Mouse (Mus musculus) liver, embryonic 14.5 days (tissue): ENCODE results near the gene Ank2. TPM values are rescaled to one million over a fixed set of nuclear protein-coding genes. Genes with fewer than 3 reads are reported as not detected.

Source experiments
- ATAC-seq: fragments of 200-750 bp; cut with Nextera tagmentation; 2 replicates; pipeline ENCODE4 v1.8.0; 2017; ENCODE audit warnings: moderate number of reproducible peaks, mild to moderate bottlenecking, moderate library complexity; ENCODE audit not compliant: insufficient read depth
- DNase-seq, 3 experiments: peaks; one replicate each; pipeline ENCODE4 v3.0.0-alpha.2; 2012 to 2013; ENCODE audit warnings: low read depth in 3 of 3, low spot score in 3 of 3
- H3K27ac ChIP-seq: fragments of 300-500 bp; sonication (generic); 2 replicates; pipeline ENCODE4 v1.5.1; 2014; ENCODE audit warnings: moderate library complexity, mild to moderate bottlenecking, control low read depth, inconsistent platforms
- H3K27me3 ChIP-seq: fragments of 300-500 bp; sonication (generic); 2 replicates; pipeline ENCODE4 v1.6.1; 2014; ENCODE audit warnings: mild to moderate bottlenecking, low read length, moderate library complexity; ENCODE audit not compliant: control insufficient read depth, insufficient read depth
- H3K36me3 ChIP-seq: fragments of 300-500 bp; sonication (generic); replicated peaks from 2 replicates; pipeline ENCODE4 v1.6.1; 2014; ENCODE audit warnings: low read depth; ENCODE audit not compliant: control insufficient read depth, insufficient read depth
- H3K4me1 ChIP-seq, 2 experiments: fragments of 200-500 bp in 1 of 2; fragments of 300-500 bp in 1 of 2; sonication (generic) in 1 of 2; replicated peaks; 2 replicates each; pipeline ENCODE4 v1.6.1; 2012 to 2014; ENCODE audit warnings: antibody characterized with exemption in 1 of 2, inconsistent platforms in 1 of 2, low read length in 1 of 2; ENCODE audit not compliant: control insufficient read depth in 2 of 2, insufficient read depth in 2 of 2
- H3K4me2 ChIP-seq: fragments of 300-500 bp; sonication (generic); 2 replicates; pipeline ENCODE4 v1.6.1; 2014; ENCODE audit warnings: low read depth, mild to moderate bottlenecking, control low read depth, moderate library complexity
- H3K4me3 ChIP-seq, 2 experiments: fragments of 200-500 bp in 1 of 2; fragments of 300-500 bp in 1 of 2; sonication (generic) in 1 of 2; 2 replicates each; pipeline ENCODE4 v1.5.1; 2012 to 2014; ENCODE audit warnings: low read depth in 2 of 2, low read length in 2 of 2, mild to moderate bottlenecking in 2 of 2, control low read depth in 1 of 2, inconsistent platforms in 1 of 2, moderate library complexity in 1 of 2; ENCODE audit not compliant: insufficient read depth in 1 of 2
- H3K9ac ChIP-seq: fragments of 300-500 bp; sonication (generic); replicated peaks from 2 replicates; pipeline ENCODE4 v1.6.1; 2014; ENCODE audit warnings: mild to moderate bottlenecking, control low read depth, moderate library complexity
- H3K9me3 ChIP-seq: fragments of 300-500 bp; sonication (generic); 2 replicates; pipeline ENCODE4 v1.6.1; 2016; ENCODE audit warnings: low read length, mixed read lengths; ENCODE audit not compliant: control insufficient read depth
- CTCF ChIP-seq: IDR thresholded peaks from 2 replicates; pipeline ENCODE4 v1.5.1; 2016; ENCODE audit warnings: antibody characterized with exemption, low read depth, control low read depth
- EP300 ChIP-seq: IDR thresholded peaks from 2 replicates; pipeline ENCODE4 v1.6.1; 2016; ENCODE audit warnings: antibody characterized with exemption, low read depth
- WGBS: fragments of 180-500 bp; shearing (Covaris S2); extraction: QIAGEN DNeasy Blood & Tissue Kit; methylation state at CpG from one replicate; pipeline ENCODE4 v1.1.7; 2014; ENCODE audit not compliant: insufficient replicate concordance; 5-methylcytosine and 5-hydroxymethylcytosine counted together
- polyA plus RNA-seq, 2 experiments: library from polyadenylated mRNA; depleted of rRNA in 1 of 2; stranded (reverse) in 1 of 2; unstranded in 1 of 2; fragments of >200 nt; fragmentation: Nextera tagmentation in 1 of 2; extraction: Ambion mirVana in 1 of 2; gene quantifications; 2 replicates each; pipeline versions ENCODE4 v1.2.1 to v1.2.3; 2012 to 2014

The Ank2 gene
- polyA plus RNA-seq (2012; rRNA removed) (4.4 and 5.2 TPM in 2 replicates), polyA plus RNA-seq (2014; fragmentation: Nextera tagmentation; extraction: Ambion mirVana) (4.8 and 5.5 TPM in 2 replicates)

DNA sequence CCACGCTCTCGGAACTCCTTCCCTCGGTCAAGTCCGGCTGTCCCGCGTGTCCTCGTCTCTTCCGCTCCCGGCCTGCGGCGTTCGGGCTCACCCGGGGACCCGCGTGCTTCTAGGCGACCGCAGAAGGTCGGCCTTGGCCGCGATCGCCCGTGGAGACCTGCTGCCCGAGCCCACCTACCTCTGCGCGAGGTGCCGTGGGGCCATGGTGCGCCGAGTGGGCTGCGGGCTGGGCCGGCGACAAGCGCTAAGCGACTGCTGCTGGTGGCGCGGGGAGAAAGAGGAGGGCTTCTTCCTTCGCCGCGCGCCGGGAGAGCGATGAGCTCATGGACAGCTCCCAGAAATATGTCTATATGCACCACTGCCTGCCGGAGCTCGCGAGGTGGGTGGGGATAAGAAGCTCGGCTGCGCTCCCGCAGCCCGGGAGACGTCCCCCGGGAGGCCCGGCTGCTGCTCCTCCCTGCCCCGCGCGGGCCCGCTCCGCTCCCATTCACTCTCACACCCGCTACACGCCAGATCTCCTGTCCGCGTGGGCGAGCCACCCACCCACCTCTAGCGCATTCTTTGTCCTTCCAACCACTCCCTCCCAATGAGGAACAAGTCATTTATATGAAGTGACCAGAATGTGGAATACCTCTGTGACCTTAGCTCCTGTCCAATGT is at the start of gene Ank2:
Ank2 (minus strand) TSS at position 609 of the 659 bp plus-strand sequence.
- no peaks in the 10 kb centered on the region for H3K9me3 ChIP-seq
- H3K27me3 ChIP-seq: peaks cover 28% of the 10 kb centered on the region
- H3K9ac ChIP-seq: 0 out of 2 replicates have a peak within 1 kb of the TSS, but pooled peaks have one; percentile 40
- H3K4me1 ChIP-seq: no peaks in the 10 kb centered on the region
- peak within 1 kb of the TSS; percentile 22 to 51; a peak in 3 of 4 replicates for H3K4me3 ChIP-seq
- no peak for TF ChIP-seq EP300
- no peak for TF ChIP-seq CTCF
- H3K36me3 ChIP-seq: no peaks in the 10 kb centered on the region
- under 1% methylated on average over 60 of the region's 62 CpGs for WGBS
- no peak for DNase-seq
- H3K4me2 ChIP-seq: peak within 1 kb of the TSS; percentile 81
- H3K27ac ChIP-seq: no peak within 1 kb of the TSS
- peak; percentile 47 for ATAC-seq

DNA sequence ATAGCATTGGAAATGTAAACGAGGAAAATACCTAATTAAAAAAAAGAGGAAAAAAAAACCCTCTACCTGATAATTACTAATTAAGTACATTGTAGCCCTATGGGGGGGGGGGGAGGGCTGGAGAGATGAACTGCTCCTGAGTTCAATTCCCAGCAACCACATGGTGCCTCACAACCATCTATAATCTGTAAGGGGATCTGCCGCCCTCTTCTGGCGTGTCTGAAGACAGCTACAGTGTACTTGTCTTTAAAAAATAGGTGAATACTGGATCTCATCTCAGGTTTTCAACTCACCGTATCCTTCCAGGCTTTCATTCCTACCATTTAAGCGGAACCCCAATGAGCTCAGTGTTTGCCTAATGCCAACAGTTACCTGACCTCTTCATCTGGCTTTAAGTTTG is 48.7 kb upstream of the Ank2 start:
- peak; percentile 59 for TF ChIP-seq CTCF
- TF ChIP-seq EP300: no peak
- peak in 1 of 3 experiments; percentile 16 for DNase-seq
- Histone ChIP-seq H3K9ac (no peak overlapping the region), H3K27me3 (no peaks in the 10 kb centered on the region), H3K9me3 (no peaks in the 10 kb centered on the region), H3K4me3 (no peak overlapping the region), H3K36me3 (peaks cover 29% of the 10 kb centered on the region), H3K27ac (no peak overlapping the region), H3K4me1 (peaks cover 0 to 3% of the 10 kb centered on the region in 2 experiments; a peak in 2 of 4 replicates), H3K4me2 (no peak overlapping the region)
- no peak for ATAC-seq
- 56% methylated on average over 5 of the region's 5 CpGs for WGBS

DNA sequence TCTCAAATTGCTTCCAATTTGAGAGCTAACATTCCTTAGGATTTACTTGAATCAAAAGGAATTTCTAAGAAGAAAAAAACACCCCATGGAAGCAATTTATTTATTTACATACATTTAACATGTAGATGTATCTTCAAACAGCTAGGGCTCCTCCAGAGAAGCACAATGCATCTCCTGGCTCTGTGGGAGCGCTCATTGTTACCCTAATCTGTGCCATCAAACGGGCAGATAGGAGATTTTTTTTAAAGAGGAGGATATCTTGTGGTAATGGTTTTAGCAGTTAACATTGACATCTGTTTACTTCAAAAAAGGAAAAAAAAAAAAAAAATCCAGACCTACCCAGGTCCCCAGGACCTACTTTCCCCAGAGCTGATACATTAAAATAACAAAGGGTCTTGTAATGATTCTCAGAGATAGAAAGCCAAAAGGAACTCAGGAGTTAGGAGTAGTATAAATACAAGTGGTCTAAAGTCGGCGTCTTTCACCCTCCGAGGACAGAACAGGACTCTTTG is 45.5 kb upstream of the Ank2 start:
- no peak overlapping the region for H3K4me3 ChIP-seq
- ATAC-seq (no peak), DNase-seq (no peak)
- H3K27me3 ChIP-seq: no peaks in the 10 kb centered on the region
- H3K36me3 ChIP-seq: peaks cover 30% of the 10 kb centered on the region
- H3K4me1 ChIP-seq: no peaks in the 10 kb centered on the region
- H3K9ac ChIP-seq: no peak overlapping the region
- no peak overlapping the region for H3K4me2 ChIP-seq
- no peak overlapping the region for H3K27ac ChIP-seq
- TF ChIP-seq EP300 (no peak), CTCF (no peak)
- WGBS: 71% methylated on average over 5 of the region's 5 CpGs
- no peaks in the 10 kb centered on the region for H3K9me3 ChIP-seq

DNA sequence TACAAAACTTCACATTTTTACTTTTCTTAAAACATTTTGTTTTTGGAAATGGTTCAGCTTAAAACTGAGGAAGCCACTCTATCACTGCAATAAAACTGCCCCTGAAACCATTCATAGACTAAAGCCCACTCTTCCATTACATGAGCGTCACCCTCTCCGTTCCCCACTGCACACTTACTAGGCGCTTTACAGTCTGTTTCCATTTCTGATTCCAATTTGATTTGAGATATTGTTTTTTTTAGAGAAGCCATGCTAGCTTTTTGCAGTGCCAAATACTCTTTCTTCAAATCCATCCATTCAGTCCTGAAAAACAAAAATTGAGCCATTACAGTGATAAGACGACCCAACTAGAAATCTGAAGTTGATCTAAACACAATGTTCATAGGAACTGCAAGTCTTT is 44.8 kb upstream of the Ank2 start:
- H3K9ac ChIP-seq: no peak overlapping the region
- H3K4me1 ChIP-seq: no peaks in the 10 kb centered on the region
- H3K9me3 ChIP-seq: no peaks in the 10 kb centered on the region
- H3K27ac ChIP-seq: no peak overlapping the region
- no peak for ATAC-seq
- no peak for TF ChIP-seq EP300
- no peak for TF ChIP-seq CTCF
- H3K4me2 ChIP-seq: no peak overlapping the region
- DNase-seq: no peak
- WGBS: 82% methylated on average over 4 of the region's 4 CpGs
- peaks cover 30% of the 10 kb centered on the region for H3K36me3 ChIP-seq
- H3K27me3 ChIP-seq: no peaks in the 10 kb centered on the region
- no peak overlapping the region for H3K4me3 ChIP-seq

DNA sequence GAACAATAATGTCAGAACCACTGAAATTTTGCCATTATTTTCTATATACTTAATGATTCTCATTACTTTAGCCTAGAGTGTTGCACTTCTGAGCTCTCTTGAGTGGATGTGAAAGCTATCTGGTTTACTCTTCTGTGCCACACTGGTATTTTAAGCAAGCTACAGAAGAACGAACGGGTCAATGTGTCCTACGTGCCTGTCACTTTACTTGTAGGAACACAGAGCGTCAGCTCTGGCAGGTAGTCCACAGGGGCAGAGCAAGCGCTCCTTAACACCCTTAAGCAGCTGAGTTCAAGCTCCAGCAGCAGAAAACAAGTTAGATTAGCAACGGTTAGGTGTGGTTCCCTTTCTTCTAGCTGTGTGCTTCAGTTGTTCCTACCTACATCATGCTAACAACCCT is 40.0 kb upstream of the Ank2 start:
- H3K36me3 ChIP-seq: peaks cover 9% of the 10 kb centered on the region
- no peak overlapping the region for H3K4me3 ChIP-seq
- H3K27ac ChIP-seq: no peak overlapping the region
- 76% methylated on average over 6 of the region's 6 CpGs for WGBS
- H3K9ac ChIP-seq: no peak overlapping the region
- H3K27me3 ChIP-seq: no peaks in the 10 kb centered on the region
- TF ChIP-seq EP300 (no peak), CTCF (no peak)
- H3K4me1 ChIP-seq: no peaks in the 10 kb centered on the region
- DNase-seq (no peak), ATAC-seq (no peak)
- H3K4me2 ChIP-seq: no peak overlapping the region
- no peaks in the 10 kb centered on the region for H3K9me3 ChIP-seq
